Mouse (Mus musculus): ENCODE measurements at regions not wholly inside any gene's neighbourhood (a gene's known extent, or its start where the extent isn't known, plus 50 kb on each side); places are given as distances from the start of the nearest gene placed in this dataset.
A peak's percentile ranks its signal among the peaks of the same experiment; 100 is the strongest.

DNA sequence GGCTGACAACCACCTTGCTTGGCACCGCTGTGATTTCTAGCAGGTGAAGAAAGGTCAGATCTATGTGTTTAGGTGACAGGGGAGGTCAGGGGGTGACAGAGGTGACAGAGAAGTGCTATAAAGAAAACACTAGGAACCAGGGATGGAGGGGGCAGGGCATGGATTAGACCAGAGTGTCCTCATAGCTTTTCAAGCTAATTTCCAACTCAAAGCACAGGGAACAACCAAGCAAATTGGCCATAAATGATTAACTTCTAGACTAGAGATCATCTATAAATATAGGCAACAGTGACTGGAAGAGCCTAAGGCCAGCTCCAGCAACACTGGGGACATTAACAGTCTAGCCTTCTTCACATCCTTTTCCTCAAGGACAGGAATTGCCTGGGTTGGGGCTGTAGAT, 72.9 kb upstream of the Dapk1 start:
- H3K9me3 ChIP-seq: no peaks in the 10 kb centered on the region
- no peak overlapping the region for H3K4me3 ChIP-seq
- peak; percentile 24; the same call in 1 of the 2 replicates for ATAC-seq (replicated peaks)
- peaks cover 19% of the 10 kb centered on the region for H3K4me1 ChIP-seq
- no peaks in the 10 kb centered on the region for H3K36me3 ChIP-seq (replicated peaks)
- H3K9ac ChIP-seq: no peak overlapping the region
- no peak overlapping the region for H3K4me2 ChIP-seq
- WGBS: 78% methylated on average over 1 of the region's 1 CpGs
- H3K27me3 ChIP-seq (replicated peaks): no peaks in the 10 kb centered on the region
- peak overlapping the region; percentile 48; the same call in 1 of the 2 replicates for H3K27ac ChIP-seq

- Histone ChIP-seq H3K27me3 (replicated peaks) (no peaks in the 10 kb centered on the region), H3K4me2 (no peak overlapping the region), H3K36me3 (replicated peaks) (no peaks in the 10 kb centered on the region), H3K9me3 (no peaks in the 10 kb centered on the region), H3K27ac (peak overlapping the region; percentile 48; the same call in 1 of the 2 replicates), H3K4me3 (no peak overlapping the region), H3K4me1 (peaks cover 24% of the 10 kb centered on the region), H3K9ac (no peak overlapping the region)
- ATAC-seq (replicated peaks): peak; percentile 74
- 7% methylated on average over 6 of the region's 6 CpGs for WGBS
Observed at GRCm38 (mm10) chr13:60529381-60530069, 72.2 kb upstream of the Dapk1 start.

GRCm38 (mm10) chr13:60533871-60534427, 67.8 kb upstream of the Dapk1 start:
- Histone ChIP-seq H3K9me3 (no peaks in the 10 kb centered on the region), H3K4me3 (no peak overlapping the region), H3K27me3 (replicated peaks) (no peaks in the 10 kb centered on the region), H3K36me3 (replicated peaks) (no peaks in the 10 kb centered on the region), H3K4me2 (no peak overlapping the region), H3K9ac (no peak overlapping the region), H3K4me1 (peaks cover 15% of the 10 kb centered on the region), H3K27ac (peak overlapping the region; percentile 51; the same call in 1 of the 2 replicates)
- no peak for ATAC-seq (replicated peaks)
- 69% methylated on average over 8 of the region's 8 CpGs for WGBS

DNA sequence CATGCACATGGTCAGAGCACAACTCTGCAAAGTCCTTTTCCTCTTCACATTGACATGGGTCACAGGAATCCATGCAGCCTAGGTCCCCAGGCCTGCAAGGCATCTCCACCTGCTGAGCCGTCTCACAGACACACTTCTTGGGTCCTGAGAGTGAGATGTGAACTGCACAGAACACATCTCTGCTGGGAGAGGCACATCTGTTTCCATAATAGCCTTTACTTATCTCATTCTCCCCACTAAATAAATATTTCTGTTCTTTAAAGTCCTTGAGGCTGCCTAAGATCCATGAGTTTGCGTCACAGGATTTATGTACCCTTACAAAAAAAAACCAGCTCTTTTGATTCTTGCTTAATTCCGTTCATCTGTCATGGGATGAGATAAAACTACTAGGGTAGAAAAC, 67.2 kb upstream of the Dapk1 start:
- Histone ChIP-seq H3K9ac (no peak overlapping the region), H3K4me1 (peaks cover 10% of the 10 kb centered on the region), H3K36me3 (replicated peaks) (no peaks in the 10 kb centered on the region), H3K4me2 (no peak overlapping the region), H3K27ac (peak overlapping the region; percentile 51; the same call in 1 of the 2 replicates), H3K27me3 (replicated peaks) (no peaks in the 10 kb centered on the region), H3K4me3 (no peak overlapping the region), H3K9me3 (no peaks in the 10 kb centered on the region)
- no peak for ATAC-seq (replicated peaks)
- WGBS: 21% methylated on average over 3 of the region's 3 CpGs

- Histone ChIP-seq H3K4me2 (no peak overlapping the region), H3K4me1 (0 out of 2 replicates have a peak, but pooled peaks cover 5% of the 10 kb centered on the region), H3K9me3 (no peaks in the 10 kb centered on the region), H3K9ac (no peak overlapping the region), H3K36me3 (replicated peaks) (no peaks in the 10 kb centered on the region), H3K27ac (no peak overlapping the region), H3K27me3 (replicated peaks) (no peaks in the 10 kb centered on the region), H3K4me3 (no peak overlapping the region)
- WGBS: 44% methylated on average over 7 of the region's 7 CpGs
- ATAC-seq (replicated peaks): peak; percentile 27; the same call in 1 of the 2 replicates
Observed at GRCm38 (mm10) chr13:60535045-60535444, 66.7 kb upstream of the Dapk1 start.

DNA sequence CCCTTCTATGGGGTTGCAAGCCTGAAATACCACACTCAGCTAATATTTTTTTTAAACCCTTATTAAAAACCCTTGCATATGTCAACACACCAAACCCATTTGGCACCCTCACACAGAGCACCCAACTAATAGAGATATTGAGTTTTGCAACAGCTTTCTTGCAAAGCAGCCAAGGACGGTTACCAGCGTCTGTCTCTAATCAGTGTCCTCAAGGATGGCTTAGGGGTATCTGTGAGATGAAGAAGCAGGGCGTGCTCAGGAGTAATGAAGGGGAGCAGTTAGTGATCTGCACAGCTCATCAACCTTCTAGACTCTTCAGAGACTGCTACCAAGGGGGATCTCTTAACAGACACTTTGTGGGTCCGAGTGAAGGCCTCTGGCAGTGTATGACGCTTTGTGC, 65.0 kb upstream of the Dapk1 start:
- Histone ChIP-seq H3K27me3 (replicated peaks) (no peaks in the 10 kb centered on the region), H3K4me2 (no peak overlapping the region), H3K36me3 (replicated peaks) (no peaks in the 10 kb centered on the region), H3K27ac (no peak overlapping the region), H3K9me3 (no peaks in the 10 kb centered on the region), H3K4me1 (0 out of 2 replicates have a peak, but pooled peaks cover 5% of the 10 kb centered on the region), H3K4me3 (no peak overlapping the region), H3K9ac (no peak overlapping the region)
- ATAC-seq (replicated peaks): no peak
- WGBS: 88% methylated on average over 5 of the region's 5 CpGs

DNA sequence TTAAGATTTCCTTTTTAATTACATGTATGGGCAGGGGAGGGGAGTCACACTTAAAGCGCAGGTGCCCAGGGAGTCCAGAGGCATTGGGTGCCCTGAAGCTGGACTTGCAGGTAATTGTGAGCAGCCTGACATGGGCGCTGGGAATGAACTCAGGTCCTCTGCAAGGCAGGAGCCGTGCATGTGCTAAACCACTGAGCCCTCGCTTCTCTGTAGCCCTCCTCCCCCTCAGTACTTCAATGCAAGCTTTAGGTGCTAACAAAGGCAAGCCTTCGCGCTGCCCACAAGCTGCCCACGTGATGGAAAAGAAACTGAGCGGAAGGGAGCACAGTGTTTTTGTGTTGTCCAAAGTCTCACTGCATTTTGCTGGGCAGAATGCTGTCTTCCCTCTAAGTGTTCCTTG, 63.6 kb upstream of the Dapk1 start:
- no peak for ATAC-seq (replicated peaks)
- Histone ChIP-seq H3K27me3 (replicated peaks) (no peaks in the 10 kb centered on the region), H3K4me2 (no peak overlapping the region), H3K9me3 (no peaks in the 10 kb centered on the region), H3K4me1 (0 out of 2 replicates have a peak, but pooled peaks cover 5% of the 10 kb centered on the region), H3K27ac (no peak overlapping the region), H3K36me3 (replicated peaks) (no peaks in the 10 kb centered on the region), H3K4me3 (no peak overlapping the region), H3K9ac (no peak overlapping the region)
- WGBS: 31% methylated on average over 8 of the region's 8 CpGs

- 96% methylated on average over 5 of the region's 5 CpGs for WGBS
- Histone ChIP-seq H3K27me3 (replicated peaks) (no peaks in the 10 kb centered on the region), H3K27ac (no peak overlapping the region), H3K4me2 (no peak overlapping the region), H3K9ac (no peak overlapping the region), H3K9me3 (no peaks in the 10 kb centered on the region), H3K4me1 (no peaks in the 10 kb centered on the region), H3K4me3 (no peak overlapping the region), H3K36me3 (replicated peaks) (no peaks in the 10 kb centered on the region)
- no peak for ATAC-seq (replicated peaks)
Observed at GRCm38 (mm10) chr13:60541165-60541564, 60.6 kb upstream of the Dapk1 start.

- H3K4me3 ChIP-seq: no peak overlapping the region
- H3K27ac ChIP-seq: no peak overlapping the region
- no peaks in the 10 kb centered on the region for H3K4me1 ChIP-seq
- no peak overlapping the region for H3K9ac ChIP-seq
- WGBS: 92% methylated on average over 3 of the region's 3 CpGs
- ATAC-seq (replicated peaks): no peak
- H3K27me3 ChIP-seq (replicated peaks): no peaks in the 10 kb centered on the region
- H3K4me2 ChIP-seq: no peak overlapping the region
- no peaks in the 10 kb centered on the region for H3K36me3 ChIP-seq (replicated peaks)
- H3K9me3 ChIP-seq: no peaks in the 10 kb centered on the region
Observed at GRCm38 (mm10) chr13:60544363-60544762, 57.4 kb upstream of the Dapk1 start.

- no peak overlapping the region for H3K27ac ChIP-seq
- H3K9me3 ChIP-seq: no peaks in the 10 kb centered on the region
- H3K4me2 ChIP-seq: no peak overlapping the region
- no peaks in the 10 kb centered on the region for H3K4me1 ChIP-seq
- H3K36me3 ChIP-seq (replicated peaks): no peaks in the 10 kb centered on the region
- WGBS: 74% methylated on average over 2 of the region's 2 CpGs
- H3K27me3 ChIP-seq (replicated peaks): no peaks in the 10 kb centered on the region
- ATAC-seq (replicated peaks): no peak
- no peak overlapping the region for H3K4me3 ChIP-seq
- H3K9ac ChIP-seq: no peak overlapping the region
Observed at GRCm38 (mm10) chr13:60545999-60546733, 55.6 kb upstream of the Dapk1 start.

All from midbrain, embryonic 15.5 days (tissue).